Mouse (Mus musculus) common myeloid progenitor, adult 5-6 weeks (primary cell): Measurements from ENCODE around the gene AI661453. TPM values are rescaled to one million over a fixed set of nuclear protein-coding genes. Genes with fewer than 3 reads are reported as not detected.

Source experiments
- ATAC-seq: replicated peaks from 2 replicates; pipeline ENCODE4 v1.8.0; 2016; ENCODE audit warnings: low read depth, mild to moderate bottlenecking, moderate TSS enrichment, inconsistent platforms; ENCODE audit not compliant: poor library complexity, severe bottlenecking
- total RNA-seq: library from RNA; stranded (forward); fragments of 200-1000, 187-1606 nt; gene quantifications from 2 replicates; pipeline ENCODE4 v1.2.3, GENCODE M21; 2017

The AI661453 gene
- total RNA-seq, 1 experiment from 2014 or later, result 0.87 TPM

DNA sequence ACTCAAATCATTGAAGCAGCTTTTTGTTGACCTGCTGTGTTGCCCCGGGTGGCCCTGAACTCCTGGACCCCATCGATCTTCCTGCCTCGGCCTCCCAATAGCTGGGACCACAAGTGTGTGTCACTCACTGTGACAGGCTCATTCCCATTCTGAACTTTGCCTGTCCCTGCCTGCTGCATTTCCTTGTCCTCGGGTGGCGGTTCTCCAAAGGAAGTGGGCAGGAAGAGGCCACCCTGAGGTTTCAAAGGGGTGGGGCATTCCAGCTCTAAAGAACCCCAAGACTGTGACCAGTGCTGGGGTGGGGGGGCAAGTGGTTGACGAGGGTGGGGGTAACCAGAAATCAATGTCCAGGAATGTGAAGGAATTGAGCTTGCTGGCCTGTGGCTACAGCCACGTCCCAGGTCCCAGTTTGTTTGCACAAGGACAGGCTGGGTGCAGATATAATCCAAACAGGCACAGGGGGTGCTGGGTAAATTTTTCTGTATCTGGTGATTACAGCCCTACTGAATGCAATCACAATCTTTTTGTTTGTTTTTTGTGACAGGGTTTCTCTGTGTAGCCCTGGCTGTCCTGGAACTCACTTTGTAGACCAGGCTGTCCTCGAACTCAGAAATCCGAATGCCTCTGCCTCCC is 3.1 kb downstream of the AI661453 start:
- peak; percentile 61 for ATAC-seq

DNA sequence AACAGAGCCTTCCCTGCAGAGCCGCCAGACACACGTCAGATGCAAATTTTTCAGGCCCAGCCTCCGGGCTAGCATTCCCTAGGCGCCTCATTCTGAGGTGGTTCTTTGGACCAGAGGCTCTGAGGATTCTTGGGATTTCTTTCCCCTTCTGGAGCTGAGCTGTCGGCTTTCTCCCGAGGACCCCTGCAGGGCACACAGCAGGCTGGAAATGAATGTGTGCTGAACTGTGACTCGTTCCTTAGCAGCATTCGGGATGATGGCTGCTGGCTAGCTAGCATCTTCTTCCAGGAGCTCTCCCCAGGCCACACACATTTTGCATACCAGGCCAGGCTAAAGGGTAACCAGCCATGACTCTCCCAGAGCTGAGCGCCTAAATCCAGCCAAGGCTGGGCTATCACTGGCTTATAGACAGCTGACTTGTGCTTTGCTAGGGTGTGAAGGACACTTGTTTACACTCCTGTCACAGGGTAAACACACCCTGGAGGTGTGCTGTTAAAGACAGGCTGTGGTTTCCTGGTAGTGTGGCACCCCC is 4.0 kb downstream of the AI661453 start:
- no peak for ATAC-seq

DNA sequence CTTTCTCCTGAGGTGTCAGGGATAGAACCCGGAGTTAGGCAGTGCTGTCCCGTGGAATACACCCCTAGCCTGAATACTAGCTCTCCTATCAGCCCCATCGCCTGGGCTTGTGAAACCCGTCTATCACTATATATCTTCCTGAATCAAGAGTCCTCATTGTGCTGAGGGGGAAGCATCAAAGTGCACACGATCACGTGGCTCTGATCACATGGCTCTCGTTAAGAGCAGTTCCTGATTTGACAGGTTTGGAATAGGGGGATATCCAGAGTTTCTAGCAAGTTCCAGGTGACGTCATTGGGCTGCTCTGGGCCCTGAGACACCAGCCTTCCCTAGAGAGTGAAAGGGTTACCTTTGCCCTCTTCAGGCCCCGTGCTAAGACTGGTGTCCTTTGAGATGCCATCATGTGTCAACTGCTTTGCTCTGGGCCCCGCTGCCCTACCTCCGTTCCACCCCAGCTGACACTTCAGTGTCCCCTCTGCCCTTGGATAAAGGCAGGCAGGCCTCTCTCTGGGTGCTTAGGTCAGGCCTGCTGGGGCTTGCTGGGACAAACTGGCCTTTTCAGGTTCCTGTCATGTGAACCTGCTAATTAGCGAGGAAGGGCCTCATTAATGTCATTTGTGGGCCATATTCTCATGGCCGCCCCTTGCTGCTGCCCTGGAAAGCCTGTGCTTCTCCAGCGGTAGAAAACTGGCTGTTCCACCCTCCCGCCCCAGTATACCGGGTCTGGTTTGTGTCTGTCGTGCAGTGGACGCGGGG is 5.1 kb downstream of the AI661453 start:
- peak; percentile 15; the same call in 1 of the 2 replicates for ATAC-seq

- ATAC-seq, result no peak
Measured at GRCm38 (mm10) chr17:47442271-47442670, 5.9 kb downstream of the AI661453 start.

DNA sequence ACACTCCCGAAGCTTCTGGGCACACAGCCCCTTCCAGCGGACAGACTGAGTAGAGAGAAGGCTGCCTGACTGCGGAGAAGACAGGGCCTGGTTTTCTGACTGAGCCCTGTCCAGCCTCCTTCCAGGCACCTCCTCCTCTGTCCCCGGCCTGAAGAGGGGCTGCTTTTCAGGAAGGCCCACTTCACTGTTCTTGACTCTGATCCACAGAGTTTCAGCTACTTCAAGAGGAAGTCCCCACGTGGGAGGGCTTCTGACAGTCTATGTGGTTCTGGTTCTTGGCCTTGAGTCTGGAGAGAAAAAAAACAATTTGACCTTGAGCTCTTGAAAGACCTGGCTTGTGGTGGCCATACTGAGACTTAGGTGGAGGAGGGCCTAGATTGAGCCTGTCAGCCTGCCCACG is 7.7 kb downstream of the AI661453 start:
- no peak for ATAC-seq

DNA sequence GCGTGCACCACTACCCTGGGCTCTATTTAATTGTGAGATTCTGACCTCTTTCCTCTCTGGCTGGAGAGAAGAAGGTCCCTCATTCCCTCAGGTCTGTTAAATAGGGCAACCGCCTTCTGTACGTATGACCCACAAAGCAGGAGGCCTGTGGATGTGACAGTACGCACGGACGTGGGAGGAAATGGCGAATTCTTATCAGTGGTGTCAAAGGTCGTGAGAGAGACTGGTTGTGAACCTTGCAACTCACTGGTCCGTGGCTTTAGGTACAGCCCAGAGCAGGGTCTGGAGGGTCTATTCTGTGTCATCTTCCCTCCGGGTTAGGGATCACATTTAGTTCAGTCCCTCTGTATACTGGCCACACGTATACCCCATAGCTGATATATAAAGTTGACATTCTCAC is 9.1 kb downstream of the AI661453 start:
- ATAC-seq, result no peak

GRCm38 (mm10) chr17:47446025-47446424 is 9.6 kb downstream of the AI661453 start:
- ATAC-seq, result no peak

DNA sequence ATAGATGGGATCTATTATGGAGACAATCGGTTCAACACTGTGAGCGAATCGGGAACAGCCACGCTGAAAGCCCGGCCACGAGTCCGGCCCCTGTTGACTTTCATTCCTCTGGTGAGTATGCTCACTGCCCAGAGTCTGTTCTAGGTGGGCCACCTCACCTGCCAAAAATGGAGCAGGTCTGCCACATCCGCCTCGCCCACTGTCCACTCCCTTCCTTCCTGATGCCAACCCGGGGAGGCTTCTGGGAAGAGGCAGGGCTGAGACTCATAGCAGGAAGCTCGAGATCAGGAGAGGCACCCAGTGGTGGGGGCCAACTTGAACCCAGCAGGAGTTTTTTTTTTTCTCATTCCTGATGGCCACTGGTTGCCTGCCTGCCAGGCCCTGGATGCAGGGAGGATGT is 10.1 kb downstream of the AI661453 start:
- ATAC-seq, result no peak

GRCm38 (mm10) chr17:47448523-47449372 is 12.3 kb downstream of the AI661453 start:
- no peak for ATAC-seq

- no peak for ATAC-seq
Measured at GRCm38 (mm10) chr17:47449432-47449831, 13.0 kb downstream of the AI661453 start.

GRCm38 (mm10) chr17:47450239-47450638 is 13.8 kb downstream of the AI661453 start:
- no peak for ATAC-seq

DNA sequence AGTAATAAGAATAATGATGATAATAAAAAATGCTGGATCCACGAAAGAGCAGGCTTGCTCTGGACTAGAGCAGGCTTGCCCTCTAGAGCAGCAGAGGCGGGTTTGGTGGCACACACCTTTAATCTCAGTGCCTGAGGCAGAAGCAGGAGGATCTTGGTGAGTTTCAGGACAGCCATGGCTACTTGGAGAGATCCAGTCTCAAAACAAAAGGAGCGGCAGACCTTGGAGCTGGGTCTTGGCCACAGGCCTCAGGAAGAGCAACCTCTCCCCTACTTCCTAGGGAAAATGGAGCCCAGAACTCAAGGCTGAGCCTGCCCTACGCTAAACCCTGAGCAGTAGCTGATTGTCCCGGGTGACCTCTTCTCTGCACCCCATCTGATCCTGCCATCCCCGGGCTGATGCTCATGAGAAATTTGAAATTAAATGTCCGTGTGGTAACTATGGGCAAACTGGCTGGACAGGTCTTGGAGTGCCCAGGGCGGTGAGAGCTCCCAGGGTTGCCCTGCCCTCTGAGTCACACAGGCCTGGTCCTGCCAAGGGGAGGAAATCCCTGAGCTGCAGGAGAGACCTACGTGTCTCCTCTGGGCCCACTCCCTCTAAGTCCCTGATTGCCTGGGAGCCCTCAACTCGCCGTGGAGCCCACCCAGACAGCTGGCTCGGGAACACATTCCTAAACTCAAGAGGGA is 14.6 kb downstream of the AI661453 start:
- ATAC-seq, result no peak

GRCm38 (mm10) chr17:47452886-47453285 is 16.5 kb downstream of the AI661453 start:
- no peak for ATAC-seq

DNA sequence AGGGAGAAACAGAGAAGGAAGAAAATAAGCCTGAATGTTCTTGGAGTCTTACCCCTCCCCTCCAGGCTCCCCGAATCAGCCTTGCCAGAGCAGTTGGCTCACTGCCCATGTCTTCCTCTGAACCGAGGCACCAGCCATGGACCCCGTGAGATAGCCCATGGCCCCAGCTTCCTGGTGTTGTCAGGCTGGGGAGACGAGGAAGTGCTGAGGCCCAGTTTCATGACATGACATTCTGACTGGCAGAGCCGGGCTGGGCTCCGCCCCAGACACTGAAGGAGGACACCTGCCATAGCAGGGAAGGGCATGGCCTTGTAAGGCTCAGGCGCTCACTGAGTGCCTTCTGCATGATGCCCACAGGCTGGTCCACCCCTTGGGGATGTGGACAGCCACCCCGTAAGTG is 18.3 kb downstream of the AI661453 start:
- peak; percentile 93 for ATAC-seq

- ATAC-seq, result no peak
Measured at GRCm38 (mm10) chr17:47458310-47458709, 21.9 kb downstream of the AI661453 start.

DNA sequence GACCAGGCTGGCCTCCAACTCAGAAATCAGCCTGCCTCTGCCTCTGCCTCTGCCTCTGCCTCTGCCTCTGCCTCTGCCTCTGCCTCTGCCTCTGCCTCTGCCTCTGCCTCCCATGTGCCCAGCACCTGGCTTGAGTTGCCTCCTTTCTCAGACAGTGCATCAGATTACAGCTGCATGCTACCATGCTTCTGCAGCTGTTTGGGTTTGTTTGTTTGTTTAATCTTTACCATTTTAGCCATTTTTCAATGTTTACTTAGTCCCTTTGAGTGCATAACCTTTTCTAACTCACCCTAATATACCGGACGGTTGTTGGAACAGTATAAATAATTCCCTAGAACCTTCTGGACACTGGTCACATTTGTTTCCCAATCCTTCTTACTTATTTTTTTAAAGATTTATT is 22.5 kb downstream of the AI661453 start:
- no peak for ATAC-seq

GRCm38 (mm10) chr17:47459341-47459919 is 23.0 kb downstream of the AI661453 start:
- ATAC-seq, result no peak

DNA sequence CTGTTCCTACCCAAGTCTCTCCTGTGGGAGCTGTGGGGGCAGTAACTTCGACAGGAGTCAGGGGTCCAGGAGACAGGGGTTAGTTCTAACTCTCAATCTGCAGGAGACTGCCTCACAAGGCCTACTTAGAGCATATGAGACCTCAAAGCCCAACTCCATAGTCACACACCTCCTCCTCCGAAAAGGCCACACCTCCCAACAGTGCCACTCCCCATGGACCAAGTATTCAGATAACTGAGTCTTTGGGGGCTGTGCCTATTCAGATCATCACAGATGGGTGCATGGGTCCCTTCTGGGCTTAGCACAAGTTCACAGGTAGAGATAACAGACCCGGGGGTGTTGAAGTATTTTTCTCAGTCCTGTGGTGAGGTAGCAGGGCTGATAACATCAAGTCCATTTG is 25.3 kb downstream of the AI661453 start:
- ATAC-seq, result no peak

DNA sequence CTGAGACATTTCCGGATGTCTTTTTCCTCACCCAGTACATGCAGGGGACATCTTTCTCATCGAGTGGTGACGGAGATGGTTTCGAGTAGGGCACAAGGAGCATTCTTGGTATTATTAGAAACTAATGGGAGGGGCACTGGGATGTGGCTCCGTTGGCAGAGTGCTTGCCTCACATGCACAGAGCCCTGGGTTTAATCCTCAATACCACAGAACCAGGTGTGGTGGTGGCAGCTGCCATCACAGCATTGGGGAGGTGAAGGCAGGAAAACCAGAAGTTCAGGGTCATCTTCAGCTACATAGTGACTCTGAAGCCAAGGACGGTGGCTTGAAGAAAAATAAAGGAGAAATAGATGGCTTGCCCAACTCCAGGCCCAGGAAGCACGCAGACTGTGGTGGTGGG is 25.8 kb downstream of the AI661453 start:
- no peak for ATAC-seq
